Mouse (Mus musculus): ENCODE results near the gene 2310030G06Rik.

DNA sequence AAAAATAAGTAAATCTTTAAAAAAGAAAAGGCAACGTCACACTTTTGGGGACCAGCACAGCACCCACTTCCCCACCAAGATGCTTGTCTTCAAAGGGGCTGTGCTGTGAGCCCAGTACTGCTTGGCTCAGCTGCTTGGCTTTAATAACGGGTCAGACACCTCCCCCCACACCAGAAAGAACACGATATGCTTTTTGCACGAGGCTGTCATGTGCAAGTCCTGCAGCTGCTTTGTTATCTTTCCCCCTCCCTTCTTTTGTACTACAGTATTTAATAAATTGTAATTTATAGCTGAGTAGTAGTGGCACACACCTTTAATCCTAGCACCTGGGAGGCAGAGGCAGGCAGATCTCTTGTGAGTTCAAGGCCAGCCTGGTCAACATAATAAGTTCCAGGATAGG, 27.5 kb downstream of the 2310030G06Rik start:
- TF ChIP-seq POLR2A (IDR thresholded peaks at IDR 0.05; ENCODE audit: insufficient read length, low read depth) (no peak), MAX (IDR thresholded peaks at IDR 0.05; ENCODE audit: low read depth) (no peak), USF1 (IDR thresholded peaks at IDR 0.05; ENCODE audit: low read depth) (no peak), E2F4 (IDR thresholded peaks at IDR 0.05; ENCODE audit: insufficient read depth) (no peak), SRF (IDR thresholded peaks at IDR 0.05; ENCODE audit: control insufficient read depth, insufficient read length, low read depth) (no peak), TCF3 (IDR thresholded peaks at IDR 0.05; ENCODE audit: insufficient read length, low read depth) (no peak), REST (IDR thresholded peaks at IDR 0.05; ENCODE audit: insufficient read depth, insufficient read length) (no peak), MYOG (IDR thresholded peaks at IDR 0.05; ENCODE audit: control insufficient read depth in 1 of 3, insufficient read depth in 1 of 3, insufficient read length in 2 of 3, low read depth in 2 of 3) (no peak), POLR2AphosphoS2 (IDR thresholded peaks at IDR 0.05; ENCODE audit: insufficient read length, low read depth) (no peak)
